Mouse (Mus musculus) midbrain, postnatal 0 days (tissue): ENCODE measurements around the gene Gnpnat1. TPM values are rescaled to one million over a fixed set of nuclear protein-coding genes. Genes with fewer than 3 reads are reported as not detected.

Experiments used
- ATAC-seq: fragments of 200-750 bp; cut with Nextera tagmentation; 2 replicates; pipeline ENCODE4 v1.8.0; 2017; ENCODE audit warnings: moderate number of reproducible peaks, mild to moderate bottlenecking, moderate TSS enrichment, moderate library complexity; ENCODE audit not compliant: low FRiP score
- DNase-seq: peaks from one replicate; pipeline ENCODE4 v3.0.0-alpha.2; 2015; ENCODE audit warnings: low spot score
- H3K27ac ChIP-seq: fragments of 300-500 bp; sonication (generic); 2 replicates; pipeline ENCODE4 v1.5.1; 2014; ENCODE audit warnings: low read depth, mild to moderate bottlenecking, low read length, mixed read lengths
- H3K27me3 ChIP-seq: fragments of 300-500 bp; sonication (generic); 2 replicates; pipeline ENCODE4 v1.6.1; 2014; ENCODE audit warnings: low read length, control low read depth, mixed read lengths; ENCODE audit not compliant: insufficient read depth
- H3K36me3 ChIP-seq: fragments of 300-500 bp; sonication (generic); 2 replicates; pipeline ENCODE4 v1.6.1; 2014; ENCODE audit warnings: low read length, control low read depth, mixed read lengths; ENCODE audit not compliant: insufficient read depth
- H3K4me1 ChIP-seq: fragments of 300-500 bp; sonication (generic); 2 replicates; pipeline ENCODE4 v1.6.1; 2014; ENCODE audit warnings: mild to moderate bottlenecking, control low read depth, antibody characterized with exemption, low read length, mixed read lengths; ENCODE audit not compliant: insufficient read depth
- H3K4me2 ChIP-seq: fragments of 300-500 bp; sonication (generic); 2 replicates; pipeline ENCODE4 v1.6.1; 2014; ENCODE audit warnings: low read depth, mild to moderate bottlenecking, low read length, mixed read lengths; ENCODE audit not compliant: poor library complexity, severe bottlenecking
- H3K4me3 ChIP-seq: fragments of 300-500 bp; sonication (generic); 2 replicates; pipeline ENCODE4 v1.5.1; 2014; ENCODE audit warnings: low read depth, mild to moderate bottlenecking, low read length, moderate library complexity
- H3K9ac ChIP-seq: fragments of 300-500 bp; sonication (generic); replicated peaks from 2 replicates; pipeline ENCODE4 v1.6.1; 2014; ENCODE audit warnings: mild to moderate bottlenecking, low read length, moderate library complexity, mixed read lengths; ENCODE audit not compliant: poor library complexity, severe bottlenecking
- H3K9me3 ChIP-seq: fragments of 300-500 bp; sonication (generic); 2 replicates; pipeline ENCODE4 v1.6.1; 2016; ENCODE audit warnings: low read length, control low read depth
- CTCF ChIP-seq: IDR thresholded peaks from 2 replicates; pipeline ENCODE4 v1.5.1; 2016; ENCODE audit warnings: antibody characterized with exemption, mild to moderate bottlenecking
- WGBS: fragments of 180-500 bp; shearing (Covaris S2); extraction: QIAGEN DNeasy Blood & Tissue Kit; methylation state at CpG from one replicate; pipeline ENCODE4 v1.1.7; 2014; 5-methylcytosine and 5-hydroxymethylcytosine counted together
- polyA plus RNA-seq: library from polyadenylated mRNA; unstranded; fragments of >200 nt; fragmentation: Nextera tagmentation; extraction: Ambion mirVana; gene quantifications from 2 replicates; pipeline ENCODE4 v1.2.1, GENCODE M21; 2015
- total RNA-seq: library from RNA; depleted of rRNA; stranded (reverse); fragments of >200 nt; gene quantifications from 2 replicates; pipeline ENCODE4 v1.2.3, GENCODE M21; 2014

The Gnpnat1 gene
- total and polyA plus RNA-seq, 2 experiments from 2014 or later: 17.6 to 19.1 TPM

- 73% methylated on average over 4 of the region's 4 CpGs for WGBS
- H3K4me1 ChIP-seq: no peaks in the 10 kb centered on the region
- no peak overlapping the region for H3K27ac ChIP-seq
- no peak for TF ChIP-seq CTCF
- no peak overlapping the region for H3K9ac ChIP-seq
- H3K4me3 ChIP-seq: no peak overlapping the region
- H3K4me2 ChIP-seq: no peak overlapping the region
- ATAC-seq (no peak), DNase-seq (no peak)
- no peaks in the 10 kb centered on the region for H3K9me3 ChIP-seq
- H3K27me3 ChIP-seq: no peaks in the 10 kb centered on the region
- H3K36me3 ChIP-seq: no peaks in the 10 kb centered on the region
Observed at GRCm38 (mm10) chr14:45419323-45419722, 14.6 kb upstream of the Gnpnat1 start.

DNA sequence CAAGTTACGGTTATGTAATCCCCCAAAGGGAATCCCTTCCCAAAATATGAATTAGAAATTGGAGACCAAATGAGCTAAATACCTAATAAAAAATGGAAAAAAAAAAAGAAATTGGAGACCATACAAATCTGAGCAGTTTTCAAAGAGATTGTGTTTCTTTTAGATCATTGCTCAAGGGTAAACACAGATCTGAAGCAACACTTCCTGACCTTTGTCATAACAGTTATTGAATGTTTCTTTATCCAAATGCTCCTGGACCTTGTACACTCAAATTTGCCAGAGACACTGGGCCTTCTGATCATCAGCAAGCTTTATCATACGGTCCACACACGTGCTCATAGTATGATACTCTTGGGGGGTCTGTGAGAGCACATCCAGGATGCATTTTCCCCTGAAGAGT lies 13.8 kb upstream of the Gnpnat1 start:
- no peak overlapping the region for H3K27ac ChIP-seq
- TF ChIP-seq CTCF: no peak
- 84% methylated on average over 3 of the region's 3 CpGs for WGBS
- no peak overlapping the region for H3K9ac ChIP-seq
- H3K36me3 ChIP-seq: no peaks in the 10 kb centered on the region
- H3K27me3 ChIP-seq: no peaks in the 10 kb centered on the region
- H3K4me1 ChIP-seq: no peaks in the 10 kb centered on the region
- ATAC-seq (no peak), DNase-seq (no peak)
- no peaks in the 10 kb centered on the region for H3K9me3 ChIP-seq
- H3K4me2 ChIP-seq: no peak overlapping the region
- no peak overlapping the region for H3K4me3 ChIP-seq

- Histone ChIP-seq H3K4me3 (no peak overlapping the region), H3K4me2 (no peak overlapping the region), H3K27me3 (no peaks in the 10 kb centered on the region), H3K9ac (no peak overlapping the region), H3K27ac (no peak overlapping the region), H3K4me1 (no peaks in the 10 kb centered on the region), H3K36me3 (no peaks in the 10 kb centered on the region), H3K9me3 (no peaks in the 10 kb centered on the region)
- no peak for DNase-seq
- WGBS: 90% methylated on average over 4 of the region's 4 CpGs
- no peak for ATAC-seq
- TF ChIP-seq CTCF: no peak
Observed at GRCm38 (mm10) chr14:45416265-45416664, 11.6 kb upstream of the Gnpnat1 start.

GRCm38 (mm10) chr14:45403651-45404050 lies 1.1 kb downstream of the Gnpnat1 start:
- no peaks in the 10 kb centered on the region for H3K27me3 ChIP-seq
- no peak for TF ChIP-seq CTCF
- no peaks in the 10 kb centered on the region for H3K9me3 ChIP-seq
- H3K4me2 ChIP-seq: no peak overlapping the region
- 87% methylated on average over 7 of the region's 7 CpGs for WGBS
- H3K36me3 ChIP-seq: no peaks in the 10 kb centered on the region
- H3K4me1 ChIP-seq: no peaks in the 10 kb centered on the region
- H3K9ac ChIP-seq: no peak overlapping the region
- no peak for DNase-seq
- no peak overlapping the region for H3K27ac ChIP-seq
- ATAC-seq: no peak
- H3K4me3 ChIP-seq: no peak overlapping the region

- Histone ChIP-seq H3K27me3 (no peaks in the 10 kb centered on the region), H3K4me3 (no peak overlapping the region), H3K4me2 (no peak overlapping the region), H3K27ac (no peak overlapping the region), H3K9me3 (no peaks in the 10 kb centered on the region), H3K9ac (no peak overlapping the region), H3K36me3 (no peaks in the 10 kb centered on the region), H3K4me1 (no peaks in the 10 kb centered on the region)
- TF ChIP-seq CTCF: peak; percentile 24
- ATAC-seq (no peak), DNase-seq (no peak)
- WGBS: 81% methylated on average over 3 of the region's 3 CpGs
Observed at GRCm38 (mm10) chr14:45399836-45400235, 4.9 kb downstream of the Gnpnat1 start.

- Histone ChIP-seq H3K27me3 (no peaks in the 10 kb centered on the region), H3K36me3 (no peaks in the 10 kb centered on the region), H3K4me2 (peak overlapping the region; percentile 79), H3K4me3 (peak overlapping the region; percentile 70), H3K27ac (peak overlapping the region; percentile 78), H3K9ac (peak overlapping the region; percentile 83), H3K4me1 (peaks cover 3% of the 10 kb centered on the region; the same call in 1 of the 2 replicates), H3K9me3 (no peaks in the 10 kb centered on the region)
- ATAC-seq: peak; percentile 61; the same call in 1 of the 2 replicates
- DNase-seq: no peak
- WGBS: 10% methylated on average over 3 of the region's 3 CpGs
- TF ChIP-seq CTCF: no peak
Observed at GRCm38 (mm10) chr14:45389194-45389593, 15.5 kb downstream of the Gnpnat1 start.
